Mouse (Mus musculus): ENCODE results near the gene Akt2. TPM values are rescaled to one million over a fixed set of nuclear protein-coding genes. Genes with fewer than 3 reads are reported as not detected.
"Not testable (repeated sequence)": the region's sequence is repeated elsewhere in the genome, so short reads cannot be mapped to it uniquely, and the experiment has no call there.

The Akt2 gene
- total RNA-seq, 4 experiments from 2014 or later: 169 to 227 (median 202) TPM

DNA sequence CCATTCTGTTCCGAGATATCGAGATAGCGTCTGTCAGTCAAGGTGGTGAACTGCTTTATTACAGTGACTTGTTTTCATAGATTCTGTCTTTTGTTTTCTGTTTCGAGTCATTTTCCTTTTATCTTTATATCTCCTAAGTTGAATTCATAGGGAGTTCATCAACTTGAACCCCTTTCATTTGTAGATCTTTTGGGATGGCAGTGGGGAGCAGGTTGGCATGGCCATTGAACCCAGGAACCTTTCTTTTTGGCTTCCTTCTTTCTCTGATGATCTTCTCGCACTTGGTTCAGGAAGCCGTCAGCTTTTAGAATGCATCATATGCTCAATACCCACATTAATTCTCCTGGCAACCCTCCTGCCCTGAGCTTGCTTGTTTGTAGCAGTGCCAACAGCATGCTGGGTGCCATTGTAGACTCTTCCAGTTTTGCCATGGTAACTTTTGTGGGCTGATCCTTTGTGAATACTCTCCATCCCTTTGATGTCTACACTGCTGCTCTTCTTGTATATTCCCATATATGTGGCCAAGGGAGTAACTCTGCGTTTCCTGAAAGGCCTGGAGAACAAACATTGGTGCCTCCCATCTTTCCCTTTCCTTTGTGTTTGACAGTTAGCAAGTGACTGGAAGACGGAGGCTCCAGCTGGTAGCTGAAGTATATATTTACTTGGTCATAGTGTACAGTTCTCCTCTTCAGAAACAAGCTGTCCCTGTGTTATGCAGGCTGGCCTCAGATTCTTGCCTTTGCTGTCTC, 22.6 kb downstream of the Akt2 start:
- no peak for DNase-seq (ENCODE audit: low spot score)

DNA sequence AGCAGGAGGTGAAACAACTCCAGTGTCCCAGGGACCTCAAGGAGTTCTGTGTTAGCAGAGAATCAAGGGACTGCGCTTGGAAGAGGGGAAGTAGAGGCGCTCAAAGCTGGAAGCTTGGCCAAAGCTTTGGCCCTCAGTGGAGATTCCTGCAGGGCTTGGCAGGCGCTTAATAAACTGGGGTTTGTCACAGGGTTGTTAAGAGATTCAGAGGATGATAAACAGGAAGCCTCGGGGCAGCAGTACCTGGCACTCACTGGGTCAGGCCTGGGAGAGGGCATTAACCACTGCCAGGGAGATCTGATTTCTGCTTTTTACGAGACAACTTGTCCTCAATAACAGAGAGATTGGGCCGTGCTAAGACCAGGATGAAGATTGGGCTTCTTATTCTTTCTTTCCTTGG, 29.7 kb downstream of the Akt2 start:
- no peak for DNase-seq (ENCODE audit: low spot score)

- DNase-seq (ENCODE audit: low spot score): no peak
Observed at GRCm38 (mm10) chr7:27622234-27622633, 30.9 kb downstream of the Akt2 start.

DNA sequence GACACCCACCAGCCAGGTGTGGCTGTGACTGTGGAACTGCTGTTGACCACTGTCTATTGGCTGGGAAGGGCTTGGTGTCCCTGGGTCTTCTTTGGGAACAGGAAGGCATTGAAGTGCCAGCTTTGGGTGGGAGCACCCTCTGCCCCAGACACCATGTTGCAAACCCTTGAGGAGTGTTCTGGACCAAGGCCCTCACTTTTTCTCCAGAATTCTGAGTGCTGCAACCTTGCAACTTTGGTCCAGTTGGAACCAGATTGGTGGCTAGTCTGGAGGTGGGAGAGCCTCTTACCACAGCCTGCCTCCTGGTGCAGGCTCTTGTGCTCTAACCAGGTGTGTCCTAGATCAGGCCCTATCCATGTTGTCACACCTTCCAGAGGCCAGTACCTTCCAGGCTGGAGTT, 33.6 kb downstream of the Akt2 start:
- no peak for DNase-seq (ENCODE audit: low spot score)

DNA sequence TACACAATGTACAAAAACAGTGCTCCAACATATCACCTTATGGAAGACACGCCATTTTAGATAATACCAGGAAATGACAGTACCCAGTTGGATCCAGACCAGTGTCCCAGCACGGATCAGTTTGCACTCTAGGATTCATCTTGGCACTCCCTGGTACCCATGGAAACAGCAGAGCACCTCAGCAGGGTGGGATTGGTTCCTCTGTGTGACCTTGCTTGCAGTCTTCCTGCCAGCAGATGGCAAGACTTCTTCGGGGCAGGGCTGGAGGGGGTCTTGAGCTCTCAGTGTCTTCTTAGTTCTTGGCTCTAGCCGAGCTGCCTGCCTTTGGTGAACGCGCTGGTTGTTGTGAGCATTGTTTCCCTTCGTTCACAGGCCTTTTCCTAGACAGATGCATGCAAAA, 36.4 kb downstream of the Akt2 start:
- DNase-seq (ENCODE audit: low spot score): no peak

DNA sequence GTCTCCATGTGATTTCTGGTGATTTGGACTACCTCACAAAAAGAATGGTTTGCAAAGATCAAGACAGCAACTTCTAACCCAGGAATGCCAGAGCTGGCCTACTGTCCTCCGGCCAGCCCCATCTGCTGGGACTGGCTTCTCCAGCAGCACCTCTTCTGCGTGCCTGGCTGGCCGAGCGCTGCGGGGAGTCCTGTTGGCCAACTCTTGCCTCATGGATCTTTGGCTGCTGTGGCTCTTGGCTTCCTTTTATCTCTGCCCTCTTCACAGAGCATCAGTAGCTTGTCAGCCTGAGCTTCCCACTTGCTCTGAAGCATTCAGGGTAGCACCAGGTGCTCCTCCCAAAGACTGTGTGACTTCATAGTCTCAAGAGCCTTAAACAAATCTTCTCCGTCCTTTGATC, 36.8 kb downstream of the Akt2 start:
- DNase-seq (ENCODE audit: low spot score): no peak

- not testable (repeated sequence) for DNase-seq (ENCODE audit: low spot score)
Observed at GRCm38 (mm10) chr7:27628816-27629215, 37.5 kb downstream of the Akt2 start.

DNA sequence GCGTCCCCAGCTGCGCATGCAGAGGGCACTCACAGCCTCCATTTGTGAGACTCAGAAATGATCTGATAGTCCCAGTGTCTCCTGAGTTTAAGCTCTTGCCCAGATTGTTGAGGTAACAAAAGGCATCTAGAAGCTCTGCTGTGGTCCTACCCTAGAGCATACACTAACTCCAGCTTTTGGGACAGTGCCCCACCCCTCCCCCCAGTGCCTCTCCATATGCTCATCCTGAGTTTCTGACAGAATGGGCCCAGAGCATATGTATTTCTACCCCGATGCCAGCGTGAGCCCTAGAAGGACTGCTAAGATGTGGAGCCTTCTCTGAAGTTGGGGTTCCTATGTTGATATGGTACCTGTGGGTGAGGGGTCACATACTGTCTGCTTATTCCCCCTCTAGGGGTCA, 40.1 kb downstream of the Akt2 start:
- no peak for DNase-seq (ENCODE audit: low spot score)

- no peak for DNase-seq (ENCODE audit: low spot score)
Observed at GRCm38 (mm10) chr7:27633166-27633565, 41.8 kb downstream of the Akt2 start.

DNA sequence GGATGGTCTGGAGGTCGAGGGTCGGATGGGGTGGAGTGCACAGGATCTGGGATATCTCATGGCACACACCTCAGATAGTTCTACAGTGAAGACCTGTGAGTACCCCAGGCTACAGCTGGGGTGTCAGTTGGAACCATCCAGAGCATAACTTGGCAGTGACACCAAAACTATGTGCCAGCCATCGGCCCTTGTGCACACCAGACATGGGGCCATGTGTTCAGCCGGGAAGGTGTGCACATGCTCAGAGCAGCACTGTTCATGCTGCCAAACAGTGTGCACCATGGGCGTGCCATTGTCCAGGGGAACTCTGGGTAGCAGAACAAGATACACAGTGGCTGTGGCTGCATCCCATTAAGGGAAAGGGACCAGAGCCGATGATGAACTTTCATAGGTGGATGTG, 43.3 kb downstream of the Akt2 start:
- no peak for DNase-seq (ENCODE audit: low spot score)

DNA sequence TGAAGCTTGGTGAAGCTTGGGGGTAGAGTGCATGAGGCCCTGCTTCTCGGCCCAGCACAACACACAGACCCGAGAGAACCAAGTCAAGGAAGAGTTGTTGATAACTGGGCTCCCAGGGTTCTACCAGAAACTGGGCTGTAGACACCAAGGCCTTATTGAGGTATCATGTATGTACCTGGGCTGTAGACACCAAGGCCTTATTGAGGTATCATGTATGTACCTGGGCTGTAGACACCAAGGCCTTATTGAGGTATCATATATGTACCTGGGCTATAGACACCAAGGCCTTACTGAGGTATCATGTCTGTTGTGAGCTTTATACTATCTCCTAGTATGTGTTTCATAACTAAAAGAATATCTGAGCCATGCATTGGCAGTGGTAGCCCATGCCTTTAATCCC, 43.7 kb downstream of the Akt2 start:
- not testable (repeated sequence) for DNase-seq (ENCODE audit: low spot score)

- DNase-seq (ENCODE audit: low spot score): no peak
Observed at GRCm38 (mm10) chr7:27644471-27644870, 53.1 kb downstream of the Akt2 start.

DNA sequence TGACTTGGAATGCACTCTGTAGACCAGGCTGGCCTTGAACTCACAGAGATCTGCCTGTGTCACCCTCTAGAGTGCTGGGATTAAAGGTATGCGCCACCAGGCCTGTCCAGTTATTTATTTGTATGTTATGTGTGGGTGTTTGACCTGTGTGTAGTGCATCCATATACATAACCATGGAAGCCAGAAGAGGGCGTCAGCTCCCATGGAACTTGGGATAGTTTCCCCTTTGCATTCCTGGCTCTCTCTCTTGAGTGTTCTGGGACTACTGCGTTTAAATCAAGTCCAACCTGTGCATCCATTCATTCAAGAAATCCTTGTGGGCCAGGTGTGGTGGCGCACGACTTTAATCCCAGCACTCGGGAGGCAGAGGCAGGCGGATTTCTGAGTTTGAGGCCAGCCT, 55.2 kb downstream of the Akt2 start:
- DNase-seq (ENCODE audit: low spot score): no peak

DNA sequence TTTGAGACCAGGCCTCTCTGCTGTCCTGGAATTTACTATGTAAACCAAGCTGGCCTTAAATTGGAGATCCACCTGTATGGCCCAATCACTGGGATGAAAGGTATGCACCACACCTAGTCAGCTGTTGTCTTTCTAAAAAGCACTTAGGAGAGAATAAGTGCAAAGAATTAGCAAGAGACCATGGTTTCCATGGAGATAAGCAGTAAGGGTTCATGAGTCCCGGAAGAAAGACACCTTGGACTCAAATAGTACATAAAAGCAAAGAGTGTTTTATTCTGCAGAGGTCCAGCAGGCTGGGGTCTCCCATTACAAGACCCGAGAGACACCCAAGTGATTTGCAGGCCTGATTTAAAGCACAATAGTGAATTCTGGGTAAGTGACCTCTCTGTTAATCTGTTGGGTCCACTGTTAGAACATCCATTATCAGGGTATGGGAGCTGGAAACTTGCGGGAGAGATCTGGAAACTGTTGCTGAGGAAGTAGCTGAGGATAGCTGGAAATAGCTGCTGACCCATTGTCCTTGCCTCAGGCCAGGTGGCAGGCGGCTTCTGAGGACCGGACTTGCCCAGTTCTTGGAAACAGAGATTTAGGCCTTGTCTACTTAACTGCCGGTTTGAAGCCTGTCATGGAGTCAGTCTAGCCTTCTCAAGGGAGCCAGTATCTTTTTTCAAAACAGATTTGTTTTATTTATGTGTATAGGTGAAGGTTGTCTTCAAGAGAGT, 56.1 kb downstream of the Akt2 start:
- DNase-seq (ENCODE audit: low spot score): no peak

GRCm38 (mm10) chr7:27649723-27650122, 58.4 kb downstream of the Akt2 start:
- no peak for DNase-seq (ENCODE audit: low spot score)

DNA sequence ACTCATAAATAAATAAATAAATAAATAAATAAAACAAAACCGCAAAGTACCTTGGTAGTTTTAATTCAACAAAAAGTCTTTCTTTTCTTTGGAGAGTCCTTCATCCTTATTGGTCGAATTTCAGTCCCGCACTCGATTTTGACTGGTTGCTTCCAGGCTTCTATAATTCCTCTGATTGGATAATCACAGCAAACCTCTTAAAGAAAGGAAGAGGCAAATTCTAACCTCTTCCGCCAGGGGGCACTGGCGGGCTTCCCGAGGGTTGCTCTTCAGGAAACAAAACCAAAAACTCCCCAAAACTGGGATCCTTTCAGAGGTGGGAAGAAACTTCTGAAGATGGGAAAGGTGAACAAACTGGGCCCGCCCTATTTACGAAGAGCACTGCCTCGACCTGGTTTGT, 59.6 kb downstream of the Akt2 start:
- peak; percentile 38 for DNase-seq (ENCODE audit: low spot score)

- DNase-seq (ENCODE audit: low spot score): no peak
Observed at GRCm38 (mm10) chr7:27653681-27654437, 62.5 kb downstream of the Akt2 start, which contains the start of gene Ttc9b. TSS of gene Ttc9b (plus strand) at chr7:27653915.

DNA sequence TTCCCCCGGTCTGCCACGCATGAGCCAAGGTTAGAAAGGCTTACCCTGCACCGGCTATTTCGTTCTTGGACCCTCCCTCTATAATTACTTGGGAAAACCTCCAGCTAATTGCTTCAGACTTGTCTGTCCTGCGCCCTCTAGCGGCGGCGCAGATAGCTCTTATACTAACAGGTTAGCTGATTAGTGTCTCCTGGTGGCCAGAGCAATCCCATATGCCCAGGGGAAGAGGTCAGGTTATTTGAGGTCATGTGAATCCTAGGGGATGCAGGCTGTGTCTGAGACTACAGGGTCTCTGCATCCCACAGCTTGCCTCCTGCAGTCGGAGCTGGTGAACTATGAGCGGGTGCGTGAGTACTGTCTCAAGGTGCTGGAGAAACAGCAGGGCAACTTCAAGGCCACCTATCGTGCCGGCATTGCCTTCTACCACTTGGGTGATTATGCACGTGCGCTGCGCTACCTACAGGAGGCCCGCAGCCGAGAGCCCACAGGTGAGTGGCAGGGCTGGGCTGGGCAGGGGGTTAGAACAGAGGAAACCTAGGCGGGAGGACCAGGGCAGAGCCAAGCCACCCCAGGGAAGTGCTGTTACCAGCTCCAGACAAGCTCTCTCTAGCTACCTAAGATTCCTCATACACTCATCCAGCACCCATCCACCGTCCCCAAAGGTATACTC, 63.4 kb downstream of the Akt2 start:
- no peak for DNase-seq (ENCODE audit: low spot score)

DNA sequence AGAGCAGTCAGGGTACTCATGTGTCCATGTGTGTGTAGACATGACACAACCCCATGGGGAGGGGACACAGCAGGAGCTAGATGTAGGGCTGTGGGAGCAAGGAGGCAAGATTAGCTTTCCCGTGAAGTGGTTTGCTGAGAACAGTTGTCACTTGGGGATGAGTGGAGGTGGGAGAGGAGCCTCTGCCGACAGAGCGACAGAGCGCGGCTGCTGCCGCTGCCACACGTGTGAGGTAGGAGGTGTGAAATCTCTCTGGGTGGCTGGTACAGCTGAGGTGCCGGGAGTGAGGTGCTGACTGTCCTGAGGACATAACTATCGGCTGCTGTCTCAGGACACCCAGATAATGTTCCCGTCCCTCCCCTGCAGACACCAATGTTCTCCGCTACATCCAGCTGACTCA, 64.2 kb downstream of the Akt2 start:
- DNase-seq (ENCODE audit: low spot score): no peak

GRCm38 (mm10) chr7:27656600-27656999, 65.2 kb downstream of the Akt2 start:
- no peak for DNase-seq (ENCODE audit: low spot score)

DNA sequence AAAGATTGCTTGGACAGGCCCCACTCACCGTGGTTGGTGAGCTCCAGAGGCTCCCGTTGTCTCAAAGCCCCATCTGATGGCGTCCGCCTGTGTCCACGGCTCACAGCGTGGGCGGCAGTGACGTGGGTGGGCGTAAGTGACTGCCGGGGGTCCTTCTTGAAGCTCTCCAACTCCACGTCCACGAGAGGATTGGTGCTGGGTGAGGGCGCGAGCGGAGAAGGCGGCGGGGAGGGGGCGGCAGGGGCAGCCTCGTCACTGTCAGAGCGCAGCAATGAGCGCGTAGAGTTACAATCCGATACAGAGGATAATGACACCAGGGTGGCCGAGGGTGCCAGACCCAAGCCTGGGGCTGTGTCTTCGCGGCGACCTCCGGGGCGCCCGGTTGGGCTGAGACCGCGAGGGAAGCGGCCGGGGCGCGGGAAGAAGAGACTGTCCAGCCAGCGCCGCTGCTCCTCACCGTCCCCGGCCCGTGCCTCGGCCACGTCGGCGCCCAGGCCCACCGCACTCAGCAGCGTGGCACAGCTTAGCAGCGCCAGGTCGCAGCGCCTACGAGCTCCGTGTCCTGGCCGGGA, 66.6 kb downstream of the Akt2 start:
- no peak for DNase-seq (ENCODE audit: low spot score)
